Mouse (Mus musculus): Measurements from ENCODE around the gene Eps15l1. TPM values are rescaled to one million over a fixed set of nuclear protein-coding genes. Genes with fewer than 3 reads are reported as not detected.

Eps15l1 gene
- 19.6 and 21.9 TPM in 2 replicates for polyA plus RNA-seq (2012; rRNA removed)

DNA sequence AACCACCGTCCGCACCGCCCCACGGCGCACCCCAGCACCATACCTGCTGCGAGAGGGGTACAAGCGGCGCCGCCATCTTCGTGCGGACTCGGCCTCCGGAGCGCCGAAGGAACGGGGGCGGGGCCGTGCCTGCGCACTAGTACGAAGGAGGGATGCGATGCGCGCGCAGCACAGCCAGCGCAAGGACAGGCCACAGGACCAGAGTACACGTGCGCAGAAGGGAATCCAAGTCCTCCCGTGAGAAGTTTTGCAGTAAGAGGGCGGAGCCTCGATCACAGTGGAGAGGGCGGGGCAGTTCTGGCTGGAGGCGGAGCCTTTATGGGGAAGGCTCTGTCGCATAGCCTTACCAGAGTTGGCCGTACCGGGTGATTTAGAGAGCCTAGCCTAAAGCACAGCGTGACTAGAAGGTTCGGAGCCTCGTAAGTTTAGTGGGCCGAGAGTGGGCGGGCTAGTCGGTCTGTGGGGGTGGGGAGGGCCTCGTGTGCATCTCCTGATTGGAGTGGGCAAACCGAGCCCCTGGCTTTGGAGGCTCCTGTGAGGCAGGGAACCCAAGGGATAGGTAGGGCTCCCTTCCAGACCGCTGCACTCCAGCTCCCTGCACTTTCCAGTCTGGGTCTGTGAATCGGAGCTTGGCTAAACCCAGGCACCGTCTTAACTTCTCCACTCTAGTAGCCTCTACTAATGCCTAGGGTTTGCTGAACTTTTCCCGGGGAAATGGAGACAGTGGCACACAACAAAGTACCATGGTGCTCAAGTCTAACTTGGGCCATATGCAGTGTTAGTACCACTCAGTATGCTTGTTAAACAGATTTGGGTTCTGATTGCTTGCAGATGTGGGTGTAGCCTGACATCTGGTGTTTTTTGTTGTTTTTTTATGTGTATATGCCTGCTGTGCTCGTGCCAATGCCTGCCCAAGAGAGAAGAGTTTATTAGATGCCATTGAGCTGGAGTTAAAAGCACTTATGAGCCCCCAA lies at the start of gene Eps15l1:
Gene Eps15l1 (minus strand): TSS at position 99 of the 974 bp plus-strand sequence.

GRCm38 (mm10) chr8:72443338-72443993 lies 22.2 kb upstream of the Eps15l1 start, which contains the start of the genes Calr3 and 1700030K09Rik:
Gene Calr3, minus strand, starts transcription at chr8:72443870.
Gene 1700030K09Rik, plus strand, starts transcription at chr8:72443880.

DNA sequence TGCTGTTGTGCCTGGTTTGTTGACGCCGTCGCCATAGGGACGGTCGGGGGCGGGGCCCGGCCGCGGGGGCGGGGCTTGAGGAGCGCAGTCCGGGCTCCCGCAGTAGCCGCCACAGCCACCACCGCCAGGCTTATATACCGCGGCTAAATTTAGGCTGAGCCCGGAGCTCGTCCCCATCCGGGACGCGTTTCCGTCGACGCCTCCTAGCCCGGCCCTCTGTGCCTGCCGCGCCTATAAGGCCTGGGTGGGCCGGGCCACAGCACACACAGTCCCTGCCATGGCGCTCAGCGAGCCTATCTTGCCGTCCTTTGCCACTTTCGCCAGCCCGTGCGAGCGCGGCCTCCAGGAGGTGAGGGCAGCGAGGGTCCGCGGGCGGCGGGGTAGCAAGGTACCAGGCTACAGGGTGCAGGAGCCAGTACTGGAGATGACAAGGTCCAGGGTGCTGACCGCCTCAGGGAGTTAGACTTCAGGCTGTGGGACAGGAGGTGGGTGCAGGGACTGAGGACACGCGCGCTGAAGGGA lies 102.4 kb downstream of the Eps15l1 start, which contains the start of gene Klf2:
Gene Klf2 (plus strand): TSS at position 233 of the 522 bp plus-strand sequence.

GRCm38 (mm10) chr8:72305210-72305905 lies 115.9 kb downstream of the Eps15l1 start, which contains the start of gene Gm10282:
Gene Gm10282, minus strand, starts transcription at chr8:72305260.

Other genes starting within 250 kb of the Eps15l1 start
- 0.14 and 0.36 TPM in 2 replicates for gene Hsh2d, start 231.8 kb downstream of the Eps15l1 start, polyA plus RNA-seq (2012; rRNA removed)
- gene Cib3, start 208.6 kb downstream of the Eps15l1 start, polyA plus RNA-seq (2012; rRNA removed) = not detected in 2 replicates
- not detected in 2 replicates for gene Gm11034, start 207.8 kb downstream of the Eps15l1 start, polyA plus RNA-seq (2012; rRNA removed)
- 28.7 and 30.2 TPM in 2 replicates for gene Fam32a, start 201.7 kb downstream of the Eps15l1 start, polyA plus RNA-seq (2012; rRNA removed)
- 34.5 and 39.2 TPM in 2 replicates for gene Ap1m1, start 181.4 kb downstream of the Eps15l1 start, polyA plus RNA-seq (2012; rRNA removed)
- 7.9 and 8.8 TPM in 2 replicates for gene Gm10282, start 116.2 kb downstream of the Eps15l1 start, polyA plus RNA-seq (2012; rRNA removed)
- gene Klf2, start 102.4 kb downstream of the Eps15l1 start, polyA plus RNA-seq (2012; rRNA removed) = 3.1 TPM in 2 replicates
- 0.27 and 0.30 TPM in 2 replicates for gene Calr3, start 22.4 kb upstream of the Eps15l1 start, polyA plus RNA-seq (2012; rRNA removed)
- gene 1700030K09Rik, start 22.4 kb upstream of the Eps15l1 start, polyA plus RNA-seq (2012; rRNA removed) = 2.0 and 2.4 TPM in 2 replicates
- gene Cherp, start 53.8 kb upstream of the Eps15l1 start, polyA plus RNA-seq (2012; rRNA removed) = 21.7 and 27.6 TPM in 2 replicates
- 6.8 and 7.7 TPM in 2 replicates for gene Slc35e1, start 71.2 kb upstream of the Eps15l1 start, polyA plus RNA-seq (2012; rRNA removed)
- 4.1 and 4.6 TPM in 2 replicates for gene Med26, start 126.8 kb upstream of the Eps15l1 start, polyA plus RNA-seq (2012; rRNA removed)
- 15.9 and 18.9 TPM in 2 replicates for gene Smim7, start 149.6 kb upstream of the Eps15l1 start, polyA plus RNA-seq (2012; rRNA removed)
- 0.98 and 1.8 TPM in 2 replicates for gene Tmem38a, start 150.6 kb upstream of the Eps15l1 start, polyA plus RNA-seq (2012; rRNA removed)
- gene Nwd1, start 225.3 kb upstream of the Eps15l1 start, polyA plus RNA-seq (2012; rRNA removed) = under 0.01 and 0.01 TPM in 2 replicates

All from liver, embryonic 14 days (tissue).